Mouse (Mus musculus) lung, postnatal 14 days (tissue): Measurements from ENCODE around the gene Troap.
A peak's percentile ranks its signal among the peaks of the same experiment; 100 is the strongest.
"Not testable (repeated sequence)": the region's sequence is repeated elsewhere in the genome, so short reads cannot be mapped to it uniquely, and the experiment has no call there.

Experiments used
- DNase-seq: peaks from one replicate; pipeline ENCODE4 v3.0.0; 2021

Gene Troap

GRCm38 (mm10) chr15:99040920-99041856 is 33.2 kb upstream of the Troap start:
- DNase-seq = no peak

- DNase-seq = no peak
Measured at GRCm38 (mm10) chr15:99042334-99042733, 32.0 kb upstream of the Troap start.

- no peak for DNase-seq
Measured at GRCm38 (mm10) chr15:99044854-99045253, 29.5 kb upstream of the Troap start.

- not testable (repeated sequence) for DNase-seq
Measured at GRCm38 (mm10) chr15:99045734-99046133, 28.6 kb upstream of the Troap start.

GRCm38 (mm10) chr15:99049473-99050253 is 24.7 kb upstream of the Troap start:
- DNase-seq = peak; percentile 54

GRCm38 (mm10) chr15:99053373-99053772 is 21.0 kb upstream of the Troap start:
- DNase-seq = no peak

GRCm38 (mm10) chr15:99055040-99055439 is 19.3 kb upstream of the Troap start, which contains the start of gene Prph:
Prph (plus strand) TSS chr15:99055174.
- DNase-seq = no peak

- no peak for DNase-seq
Measured at GRCm38 (mm10) chr15:99055511-99055961, 18.8 kb upstream of the Troap start.

- peak; percentile 35 for DNase-seq
Measured at GRCm38 (mm10) chr15:99056332-99056731, 18.0 kb upstream of the Troap start.

- DNase-seq = no peak
Measured at GRCm38 (mm10) chr15:99065557-99066165, 8.7 kb upstream of the Troap start.

GRCm38 (mm10) chr15:99071988-99072387 is 2.4 kb upstream of the Troap start:
- DNase-seq = no peak

- peak; percentile 98 for DNase-seq
Measured at GRCm38 (mm10) chr15:99074600-99075333, 392 bp downstream of the Troap start.

GRCm38 (mm10) chr15:99076011-99076410 is 1.6 kb downstream of the Troap start:
- DNase-seq = not testable (repeated sequence)

- no peak for DNase-seq
Measured at GRCm38 (mm10) chr15:99078181-99078910, 4.0 kb downstream of the Troap start.

GRCm38 (mm10) chr15:99079804-99080203 is 5.4 kb downstream of the Troap start:
- DNase-seq = no peak

GRCm38 (mm10) chr15:99082322-99082721 is 7.9 kb downstream of the Troap start:
- DNase-seq = no peak

- no peak for DNase-seq
Measured at GRCm38 (mm10) chr15:99082840-99083239, 8.5 kb downstream of the Troap start.

- peak; percentile 70 for DNase-seq
Measured at GRCm38 (mm10) chr15:99083258-99083657, 8.9 kb downstream of the Troap start.

- no peak for DNase-seq
Measured at GRCm38 (mm10) chr15:99083867-99084557, 9.6 kb downstream of the Troap start.

GRCm38 (mm10) chr15:99084618-99085017 is 10.2 kb downstream of the Troap start:
- no peak for DNase-seq

GRCm38 (mm10) chr15:99085997-99086396 is 11.6 kb downstream of the Troap start:
- DNase-seq = no peak
